In genomic region chr3:90408721-90409120, GRCm38 (mm10) we compare ENCODE assay signal across 24 mouse cellular contexts. TPM values are rescaled to one million over a fixed set of nuclear protein-coding genes. Genes with fewer than 3 reads are reported as not detected.
"Had no signal": no experiment of that assay in that cellular context is flagged by ENCODE, and none has a peak within 500 bp of the region (broad histone marks: within the 10 kb centered on the region; RNA-seq: fewer than 3 reads in every experiment).

No protein-coding gene starts in this region.

- DNase-seq: liver, embryonic 13.5 days; liver, postnatal 0 days; lung, adult 2 months; lung, postnatal 14 days; lung, postnatal 36 days; midbrain, embryonic 14.5 days; retina, postnatal 1 day; right cerebral cortex, adult 18-20 months; right cerebral cortex, postnatal 25 days; thymus, adult 2 months; thymus, postnatal 25 days; thymus, postnatal 4 days had no signal

- H3K4me3 ChIP-seq: liver, embryonic 13.5 days; liver, embryonic 15.5 days; lung, embryonic 15.5 days; midbrain, embryonic 10.5 days; midbrain, embryonic 12.5 days; myocyte; neural tube, embryonic 13.5 days; neural tube, embryonic 15.5 days; stomach, embryonic 15.5 days had no signal

- ATAC-seq: liver, postnatal 0 days; lung, postnatal 0 days; midbrain, embryonic 16.5 days had no signal

- H3K27me3 ChIP-seq: liver, embryonic 13.5 days; liver, embryonic 15.5 days; lung, embryonic 15.5 days; midbrain, embryonic 12.5 days; neural tube, embryonic 13.5 days; neural tube, embryonic 15.5 days; stomach, embryonic 15.5 days had no signal

- H3K27ac ChIP-seq: liver, embryonic 13.5 days; liver, embryonic 15.5 days; lung, embryonic 15.5 days; midbrain, embryonic 10.5 days; midbrain, embryonic 12.5 days; neural tube, embryonic 13.5 days; neural tube, embryonic 15.5 days; stomach, embryonic 15.5 days; stomach, postnatal 0 days had no signal

- H3K9me3 ChIP-seq: liver, embryonic 13.5 days; liver, embryonic 15.5 days; lung, embryonic 15.5 days; midbrain, embryonic 10.5 days; midbrain, embryonic 12.5 days; neural tube, embryonic 13.5 days; neural tube, embryonic 15.5 days; stomach, embryonic 15.5 days had no signal

- H3K4me1 ChIP-seq: liver, embryonic 15.5 days; midbrain, embryonic 10.5 days; midbrain, embryonic 12.5 days; neural tube, embryonic 13.5 days; neural tube, embryonic 15.5 days; stomach, embryonic 15.5 days had no signal

RNA-seq across cellular contexts. Expression of gene Npr1, which starts 56.9 kb away (rescaled TPM):
- total RNA-seq: megakaryocyte-erythroid progenitor cell, adult 5-6 weeks had no signal
